Mouse (Mus musculus) gastrocnemius, adult 18-20 months (tissue): ENCODE results near the gene Chd3. TPM values are rescaled to one million over a fixed set of nuclear protein-coding genes. Genes with fewer than 3 reads are reported as not detected.
"Not testable (repeated sequence)": the region's sequence is repeated elsewhere in the genome, so short reads cannot be mapped to it uniquely, and the experiment has no call there.

ENCODE experiments used
- DNase-seq: peaks from one replicate; pipeline ENCODE4 v3.0.0; 2021; ENCODE audit warnings: low spot score
- total RNA-seq, 2 experiments: library from RNA; stranded (reverse); gene quantifications; 2 replicates each; pipeline ENCODE4 v1.2.3; 2021

The Chd3 gene
- total RNA-seq, 2 experiments from 2014 or later = 5.7 to 7.9 TPM

- peak; percentile 1 for DNase-seq
Observed at GRCm38 (mm10) chr11:69406867-69407723, 37.9 kb upstream of the Chd3 start.

DNA sequence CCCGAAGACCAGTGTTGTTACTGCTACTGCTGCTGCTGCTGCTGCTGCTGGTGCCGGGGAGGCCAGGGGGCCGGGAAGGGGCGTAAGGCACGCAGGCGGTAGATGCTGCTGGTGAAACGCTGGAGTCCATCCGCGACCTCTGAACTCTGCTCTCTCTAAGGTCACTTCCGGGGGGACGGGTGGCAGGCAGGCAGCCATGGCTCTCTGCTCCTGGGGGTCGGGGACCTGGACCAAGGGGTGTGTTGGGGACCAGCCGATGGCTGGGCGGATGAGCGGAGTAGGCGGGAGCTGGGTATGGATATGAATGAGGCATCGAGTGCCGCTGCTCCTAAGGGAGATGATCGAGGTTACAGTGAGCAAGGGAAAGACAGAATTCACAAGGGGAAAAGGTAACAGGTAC, 37.1 kb upstream of the Chd3 start:
- peak; percentile 3 for DNase-seq

GRCm38 (mm10) chr11:69405397-69406200, 36.4 kb upstream of the Chd3 start:
- peak; percentile 1 for DNase-seq

DNA sequence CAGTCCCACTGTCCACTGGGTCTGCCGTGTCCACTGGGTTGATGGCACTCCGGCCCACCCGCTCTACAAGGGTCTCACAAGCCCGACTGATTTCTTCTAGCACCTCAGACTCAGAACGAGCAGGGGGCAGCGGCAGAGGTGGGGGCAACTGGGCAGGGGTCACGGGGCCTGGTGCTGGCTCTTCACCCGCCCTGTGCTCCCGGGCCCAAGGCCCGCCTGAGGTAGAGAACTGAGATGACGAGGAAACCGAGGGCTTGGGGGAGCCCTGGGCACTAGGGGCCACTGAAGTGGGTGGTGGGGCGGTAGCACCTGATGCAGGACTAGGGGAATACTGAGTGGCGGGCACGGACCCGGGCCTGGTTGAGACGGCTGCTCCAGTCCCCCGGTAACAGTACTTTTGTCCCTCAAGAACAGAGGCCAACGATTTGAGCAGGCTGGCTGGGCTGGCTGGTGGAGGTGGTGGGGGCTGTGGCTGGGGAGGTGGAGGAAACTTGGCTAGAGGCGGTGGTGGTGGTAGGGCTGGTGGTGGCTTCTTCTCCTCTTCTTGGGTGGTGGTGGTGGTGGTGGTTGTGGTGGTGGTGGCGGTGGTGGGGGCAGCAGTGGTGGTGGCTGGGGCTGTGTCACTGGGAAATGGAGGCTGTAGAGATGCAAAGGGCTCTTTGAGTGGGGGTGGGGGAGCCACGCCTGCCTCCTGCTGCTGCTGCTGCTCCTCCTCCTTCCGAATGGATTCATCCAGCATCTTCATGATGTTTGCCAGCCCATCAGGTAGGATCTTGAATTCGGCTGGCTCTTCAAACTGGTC, 35.6 kb upstream of the Chd3 start:
- DNase-seq = no peak

- peak; percentile 5 for DNase-seq
Observed at GRCm38 (mm10) chr11:69403691-69404594, 34.7 kb upstream of the Chd3 start.

GRCm38 (mm10) chr11:69401987-69402386, 32.8 kb upstream of the Chd3 start:
- DNase-seq = peak; percentile 10

- DNase-seq = peak; percentile 92
Observed at GRCm38 (mm10) chr11:69401210-69401637, 32.0 kb upstream of the Chd3 start.

- DNase-seq = no peak
Observed at GRCm38 (mm10) chr11:69400083-69400850, 31.1 kb upstream of the Chd3 start.

DNA sequence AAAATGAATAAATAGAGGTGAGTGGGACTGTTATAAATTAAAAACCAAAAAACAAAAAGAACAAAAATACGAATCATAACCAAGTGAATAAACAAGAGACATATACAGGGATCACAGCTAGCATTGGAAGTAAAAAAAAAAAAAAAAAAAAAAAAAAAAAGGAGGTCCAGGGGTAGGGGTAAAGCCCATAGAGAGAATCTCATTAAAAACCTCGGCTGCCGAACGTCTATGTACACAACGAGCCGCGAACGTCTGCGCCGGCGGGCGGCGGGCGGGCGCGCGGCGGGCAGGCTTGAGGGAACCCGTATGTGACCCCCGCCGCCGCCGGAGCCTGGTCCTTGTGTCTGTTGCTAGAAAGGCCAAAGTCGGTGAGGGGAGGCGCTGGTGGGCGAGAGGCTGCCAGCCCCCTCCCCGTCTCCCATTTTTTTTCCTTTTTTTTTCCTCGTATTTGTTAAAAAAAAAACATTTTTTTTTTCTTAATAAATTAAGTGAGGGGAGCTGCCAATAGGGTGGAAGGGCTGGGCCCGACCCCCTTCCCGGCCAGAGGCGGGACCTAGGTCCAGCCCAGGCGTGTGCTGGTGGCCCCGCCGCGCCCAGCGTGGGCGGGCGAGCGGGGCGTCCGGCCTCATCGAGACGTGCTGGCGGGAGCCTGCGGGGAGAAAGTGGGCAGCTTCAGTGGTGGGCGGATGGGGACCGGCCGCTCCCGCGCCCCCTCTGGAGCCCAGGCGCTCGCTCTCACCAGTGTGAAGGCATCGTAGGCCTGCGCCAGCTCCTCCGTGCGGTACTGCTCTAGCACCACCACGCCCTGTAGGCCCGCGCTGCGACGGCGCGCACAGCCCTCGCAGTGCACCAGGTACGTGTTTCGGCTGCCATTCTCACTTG, 30.2 kb upstream of the Chd3 start:
- no peak for DNase-seq

DNA sequence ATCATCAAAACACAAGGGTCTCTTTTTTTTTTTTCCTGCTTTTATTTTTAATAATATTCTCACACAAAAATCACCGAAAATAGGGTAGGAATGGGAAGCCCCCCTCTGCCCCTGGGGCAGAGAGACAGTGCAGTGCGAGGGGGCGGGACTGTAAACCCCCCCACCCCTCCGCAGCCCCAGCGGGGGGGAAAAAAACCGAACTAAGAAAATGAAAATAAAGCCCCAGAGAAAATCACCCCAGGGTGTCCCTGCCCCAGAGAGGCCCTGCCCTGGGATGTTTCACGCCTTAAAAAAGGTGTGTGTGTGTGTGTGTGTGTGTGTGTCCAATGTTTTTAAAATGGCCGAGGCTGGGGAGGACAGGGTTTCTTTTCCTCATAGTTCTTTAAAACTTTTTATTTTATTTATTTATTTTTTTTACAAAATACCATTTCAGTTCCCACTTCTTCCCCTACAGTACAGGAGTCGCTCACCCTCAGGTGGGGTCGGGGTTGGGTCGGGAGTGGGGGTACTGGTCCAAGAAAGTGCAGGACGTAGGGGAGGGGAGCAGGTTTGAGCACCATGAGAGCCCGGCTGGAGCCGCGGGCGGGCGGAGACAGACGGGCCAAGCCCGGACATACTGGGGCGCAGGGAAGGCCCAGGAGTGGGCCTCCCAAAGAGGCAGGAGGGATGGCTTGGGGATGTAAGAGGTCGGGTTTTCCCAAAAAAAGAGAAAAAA, 29.4 kb upstream of the Chd3 start:
- no peak for DNase-seq

DNA sequence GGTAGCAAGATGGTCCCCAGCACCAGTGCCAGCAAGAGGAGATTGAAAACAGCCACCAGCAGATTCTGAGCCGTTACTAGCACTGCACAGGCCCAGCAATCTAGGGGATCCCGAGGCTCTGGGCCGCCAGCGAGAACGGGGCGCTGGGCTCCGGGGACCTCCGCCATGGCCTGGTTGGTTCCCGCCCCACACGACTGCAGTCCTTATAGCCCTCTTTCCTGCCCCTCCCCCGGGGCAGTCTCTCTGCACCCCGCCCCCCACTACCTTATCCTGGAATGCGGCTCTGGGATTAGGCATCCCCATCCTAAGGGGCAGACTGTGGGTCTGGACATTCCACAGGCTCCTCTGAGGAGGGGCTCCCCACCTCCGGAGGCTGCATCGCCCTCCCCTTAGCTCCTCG, 28.9 kb upstream of the Chd3 start, which contains the start of gene Tmem88:
Tmem88 (minus strand) TSS at position 176 of the 400 bp plus-strand sequence.
- no peak for DNase-seq

- DNase-seq = peak; percentile 1
Observed at GRCm38 (mm10) chr11:69397581-69398057, 28.4 kb upstream of the Chd3 start.

GRCm38 (mm10) chr11:69396772-69397171, 27.6 kb upstream of the Chd3 start:
- DNase-seq = peak; percentile 40

DNA sequence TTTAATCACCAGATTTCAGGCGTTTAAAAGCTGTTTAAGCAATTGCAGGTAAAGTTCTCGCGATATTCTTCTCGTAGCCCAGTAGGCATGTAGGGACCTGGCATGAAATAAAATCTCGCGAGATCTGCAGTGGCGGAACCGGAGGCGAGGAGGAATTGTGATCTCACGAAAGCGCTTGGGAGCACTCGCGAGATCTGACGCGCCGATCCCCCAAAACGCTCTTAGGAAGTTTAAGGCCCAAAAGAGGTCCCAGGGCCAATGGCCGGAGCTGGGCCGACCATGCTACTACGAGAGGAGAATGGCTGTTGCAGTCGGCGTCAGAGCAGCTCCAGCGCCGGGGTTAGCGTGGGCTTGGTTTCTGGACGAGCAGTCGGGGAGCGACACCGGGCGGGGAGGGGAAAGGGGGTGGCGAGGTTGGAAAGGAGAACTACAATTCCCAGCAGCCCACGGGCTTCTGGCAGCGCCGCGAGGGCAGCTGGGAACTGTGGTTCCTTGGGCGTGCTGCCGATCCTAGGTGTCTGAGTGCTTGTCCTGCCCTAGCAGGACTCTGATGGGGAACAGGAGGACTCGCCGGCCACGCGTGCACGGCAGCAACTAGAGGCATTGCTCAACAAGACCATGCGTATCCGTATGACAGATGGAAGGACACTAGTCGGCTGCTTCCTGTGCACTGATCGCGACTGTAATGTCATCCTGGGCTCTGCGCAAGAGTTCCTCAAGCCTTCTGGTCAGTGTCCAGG, 26.6 kb upstream of the Chd3 start:
- DNase-seq = peak; percentile 98

DNA sequence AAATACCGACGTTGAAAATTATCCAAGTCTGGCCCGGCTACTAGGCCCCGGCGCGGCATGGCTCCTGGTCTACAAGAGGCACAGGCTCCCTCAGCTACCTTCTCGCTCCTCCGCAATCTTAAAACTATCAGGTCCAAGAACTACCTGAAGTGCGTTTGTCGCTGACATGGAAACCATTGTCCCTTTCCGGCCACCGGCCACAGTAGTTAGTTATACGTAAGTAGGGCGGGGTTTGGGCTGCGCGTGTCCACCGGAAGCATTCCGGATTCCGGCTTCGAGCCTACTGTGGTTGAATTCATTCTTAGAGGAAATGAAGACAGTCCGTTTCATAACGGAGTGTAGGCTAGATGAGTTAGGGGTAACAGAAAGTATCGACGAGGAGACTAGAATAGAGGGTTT, 26.0 kb upstream of the Chd3 start, which contains the start of the genes Naa38 and Cyb5d1:
Naa38 (plus strand) TSS at position 253 of the 399 bp plus-strand sequence.
Cyb5d1 (minus strand) TSS at position 397 of the 399 bp plus-strand sequence.
- peak; percentile 92 for DNase-seq

DNA sequence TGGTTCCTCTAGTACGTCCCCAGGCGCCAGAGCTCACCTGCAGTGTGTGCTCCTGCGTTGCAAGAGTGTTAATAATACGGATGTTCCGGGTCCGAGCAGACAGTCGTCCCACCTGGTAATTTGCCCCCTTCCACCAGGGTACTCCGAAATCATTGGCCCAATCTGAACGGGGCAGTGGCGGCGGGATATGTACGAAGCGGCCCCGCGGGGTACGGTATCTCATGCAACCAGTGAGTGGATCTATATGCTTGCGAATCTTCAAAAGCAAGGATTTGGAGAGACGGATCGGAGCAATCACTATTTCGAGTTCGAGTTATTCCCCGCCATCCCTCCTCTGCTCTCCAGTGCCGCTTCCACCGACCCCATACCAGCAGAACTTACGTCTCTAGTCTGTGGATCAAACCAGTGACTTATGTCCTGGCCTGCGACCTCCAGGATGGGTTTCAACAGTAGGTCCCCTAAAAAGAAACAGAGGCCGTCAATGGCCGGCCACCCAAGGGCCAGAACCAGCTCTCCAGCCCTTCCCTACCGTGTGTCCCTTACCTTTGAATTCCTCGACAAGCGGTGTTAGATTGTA, 25.5 kb upstream of the Chd3 start:
- DNase-seq = not testable (repeated sequence)
